Mouse (Mus musculus): ENCODE measurements around the gene Tnfrsf13b.
"Not testable (repeated sequence)": the region's sequence is repeated elsewhere in the genome, so short reads cannot be mapped to it uniquely, and the experiment has no call there.

The Tnfrsf13b gene

GRCm38 (mm10) chr11:61127421-61128055 lies 983 bp downstream of the Tnfrsf13b start:
- DNase-seq (ENCODE audit: low spot score in 2 of 2) = no peak

GRCm38 (mm10) chr11:61129305-61129704 lies 2.8 kb downstream of the Tnfrsf13b start:
- no peak for DNase-seq (ENCODE audit: low spot score in 2 of 2)

DNA sequence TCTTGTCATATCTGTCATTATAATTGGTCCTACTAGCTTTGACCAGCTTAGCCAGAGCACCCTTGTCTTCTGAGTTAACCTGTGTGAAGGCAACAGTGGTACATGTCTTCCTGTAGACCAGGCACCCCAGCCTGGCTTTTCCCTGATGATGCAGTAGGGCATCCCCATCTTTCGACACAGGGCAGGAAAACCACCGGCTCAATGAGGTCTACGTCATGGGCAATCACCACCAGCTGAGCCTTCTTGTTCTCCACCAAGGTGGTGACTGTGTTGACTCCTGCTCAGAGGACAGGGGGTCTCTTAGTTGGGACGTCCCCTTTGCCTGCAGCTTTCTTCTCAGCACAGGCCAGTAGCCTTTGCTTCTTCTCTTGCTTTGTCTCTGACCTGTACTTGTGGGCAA lies 4.1 kb downstream of the Tnfrsf13b start:
- DNase-seq (ENCODE audit: low spot score in 2 of 2) = not testable (repeated sequence)

DNA sequence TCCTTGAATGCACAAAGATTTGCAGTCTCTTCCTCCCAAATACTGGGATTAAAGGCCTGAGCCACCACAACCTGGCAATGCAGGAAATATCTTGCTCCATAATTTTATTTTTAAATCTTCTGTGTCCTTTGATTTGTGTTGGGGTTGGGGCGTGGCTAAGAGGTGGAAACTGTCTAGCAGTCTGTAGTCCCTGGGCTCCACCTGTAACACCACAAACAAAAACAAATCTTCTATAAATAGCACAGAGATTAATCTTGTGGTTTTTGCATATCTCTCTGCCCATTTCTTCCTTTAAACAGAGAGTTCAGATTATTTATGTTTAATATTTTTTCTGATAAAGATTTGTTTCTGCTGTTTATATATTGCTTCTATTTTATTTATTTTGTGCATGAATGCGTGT lies 6.4 kb downstream of the Tnfrsf13b start:
- no peak for DNase-seq (ENCODE audit: low spot score in 2 of 2)

GRCm38 (mm10) chr11:61141693-61142092 lies 15.1 kb downstream of the Tnfrsf13b start:
- no peak for DNase-seq (ENCODE audit: low spot score in 2 of 2)

DNA sequence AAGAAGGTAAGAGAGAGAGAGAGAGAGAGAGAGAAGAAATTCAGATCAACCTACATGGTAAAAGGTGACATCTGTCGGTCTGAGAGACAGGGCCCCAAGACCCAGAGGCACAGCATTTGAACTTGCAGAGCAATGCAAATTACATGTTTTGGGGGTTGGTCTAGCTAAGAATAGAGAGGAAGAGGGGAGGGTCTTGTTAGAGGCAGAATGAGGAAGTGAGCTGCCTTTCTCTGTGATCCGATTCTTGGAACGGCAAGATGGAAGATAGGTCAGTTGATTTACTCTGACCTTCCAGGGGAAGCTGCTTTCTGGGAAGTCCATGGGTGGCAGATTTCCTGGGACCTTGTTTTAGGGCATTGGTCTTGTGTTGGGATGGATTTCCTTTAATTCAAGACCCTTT lies 15.7 kb downstream of the Tnfrsf13b start:
- DNase-seq (ENCODE audit: low spot score in 2 of 2) = no peak

- DNase-seq (ENCODE audit: low spot score in 2 of 2) = no peak
These were observed 16.5 kb downstream of the Tnfrsf13b start for GRCm38 (mm10) chr11:61142941-61143530.

GRCm38 (mm10) chr11:61143564-61144469 lies 17.3 kb downstream of the Tnfrsf13b start:
- DNase-seq (ENCODE audit: low spot score in 2 of 2) = no peak

GRCm38 (mm10) chr11:61145551-61145950 lies 19.0 kb downstream of the Tnfrsf13b start:
- no peak for DNase-seq (ENCODE audit: low spot score in 2 of 2)

DNA sequence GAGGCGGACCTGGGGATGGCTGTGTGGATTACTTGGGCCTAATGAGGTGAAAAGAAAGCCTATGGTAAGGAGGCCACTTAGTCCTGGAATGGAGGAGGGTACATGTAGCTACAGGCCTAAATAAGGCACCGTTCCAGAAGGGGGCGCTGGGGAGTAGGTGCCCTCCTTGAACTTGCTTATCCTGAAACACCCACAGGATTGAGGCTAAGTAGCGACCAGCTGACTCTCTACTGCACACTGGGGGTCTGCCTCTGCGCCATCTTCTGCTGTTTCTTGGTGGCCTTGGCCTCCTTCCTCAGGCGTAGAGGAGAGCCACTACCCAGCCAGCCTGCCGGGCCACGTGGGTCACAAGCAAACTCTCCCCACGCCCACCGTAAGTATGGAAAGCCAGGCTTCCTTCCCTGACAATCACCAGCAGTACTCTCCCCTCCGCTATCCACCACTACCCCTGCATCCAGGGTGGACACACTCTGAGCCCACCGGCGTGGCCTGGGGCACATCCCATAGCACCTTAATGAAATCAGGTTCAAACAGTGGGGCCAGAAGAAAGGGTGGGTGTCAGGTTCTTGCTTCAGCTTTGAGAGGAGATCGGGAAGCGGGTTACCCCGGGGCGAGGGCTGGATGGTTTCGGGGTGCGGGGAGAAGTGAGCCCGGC lies 20.2 kb downstream of the Tnfrsf13b start:
- peak in 1 of 2 experiments; percentile 19 for DNase-seq (ENCODE audit: low spot score in 2 of 2)

GRCm38 (mm10) chr11:61147300-61147683 lies 20.7 kb downstream of the Tnfrsf13b start:
- no peak for DNase-seq (ENCODE audit: low spot score in 2 of 2)

DNA sequence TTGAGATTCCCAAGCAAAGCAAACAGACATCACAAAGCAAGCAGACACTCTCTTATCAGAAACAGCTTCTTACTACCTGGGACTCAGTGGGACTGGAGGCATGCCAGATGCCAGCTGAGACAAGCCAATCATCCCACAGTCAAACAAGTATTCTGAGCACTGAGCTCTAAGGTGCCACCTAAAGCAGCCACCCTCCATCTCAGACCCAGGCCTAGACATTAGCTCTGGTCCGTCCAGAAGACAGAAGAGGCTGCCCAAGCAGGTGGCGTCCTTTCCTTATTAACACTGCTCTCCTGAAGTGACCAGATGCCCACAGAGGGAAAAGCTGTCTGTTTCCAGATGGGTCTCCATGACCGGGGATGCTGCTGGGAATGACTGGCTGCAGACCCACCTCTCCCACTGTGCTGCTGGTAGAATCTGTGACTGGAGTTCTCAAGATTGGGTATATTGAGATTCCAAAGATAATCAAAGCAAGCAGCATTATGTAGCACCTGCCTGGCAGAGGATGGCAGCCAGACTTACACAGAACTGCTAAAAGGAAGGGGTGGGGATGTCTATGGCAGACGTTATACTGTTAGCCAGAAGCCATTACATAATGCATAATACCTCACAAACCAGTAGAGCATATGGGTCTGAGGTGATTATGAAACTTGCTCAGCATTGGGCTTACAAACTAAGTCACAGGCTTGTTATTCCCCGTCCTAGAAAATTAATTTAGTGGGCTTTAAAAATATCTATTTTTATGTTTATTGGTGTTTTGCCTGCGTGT lies 23.9 kb downstream of the Tnfrsf13b start:
- DNase-seq (ENCODE audit: low spot score in 2 of 2) = no peak

- no peak for DNase-seq (ENCODE audit: low spot score in 2 of 2)
These were observed 29.2 kb downstream of the Tnfrsf13b start for GRCm38 (mm10) chr11:61155727-61156126.

GRCm38 (mm10) chr11:61158141-61158540 lies 31.6 kb downstream of the Tnfrsf13b start:
- no peak for DNase-seq (ENCODE audit: low spot score in 2 of 2)

GRCm38 (mm10) chr11:61159796-61160732 lies 33.5 kb downstream of the Tnfrsf13b start:
- no peak for DNase-seq (ENCODE audit: low spot score in 2 of 2)

- no peak for DNase-seq (ENCODE audit: low spot score in 2 of 2)
These were observed 34.6 kb downstream of the Tnfrsf13b start for GRCm38 (mm10) chr11:61161121-61161520.

GRCm38 (mm10) chr11:61162776-61163175 lies 36.2 kb downstream of the Tnfrsf13b start:
- no peak for DNase-seq (ENCODE audit: low spot score in 2 of 2)

DNA sequence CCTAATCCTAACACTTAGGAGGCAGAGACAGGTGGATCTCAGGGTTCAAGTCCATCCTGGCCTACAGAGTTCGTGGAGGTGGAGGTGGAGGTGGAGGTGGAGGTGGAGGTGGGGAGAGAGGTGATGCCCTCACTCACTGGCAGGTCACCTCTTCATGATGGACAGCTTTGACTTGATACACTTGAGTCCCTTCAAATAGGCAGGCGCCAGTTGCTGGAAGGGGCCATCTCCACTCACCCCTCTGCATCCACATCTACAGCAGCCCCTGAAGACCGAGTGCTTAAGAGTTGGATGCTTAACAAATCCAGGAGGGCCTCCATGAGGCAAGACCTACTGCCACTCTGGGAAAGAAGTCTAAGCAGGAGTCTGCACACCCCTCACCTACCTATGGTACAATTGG lies 36.8 kb downstream of the Tnfrsf13b start:
- no peak for DNase-seq (ENCODE audit: low spot score in 2 of 2)

- DNase-seq (ENCODE audit: low spot score in 2 of 2) = no peak
These were observed 37.8 kb downstream of the Tnfrsf13b start for GRCm38 (mm10) chr11:61164366-61164765.

GRCm38 (mm10) chr11:61164881-61165280 lies 38.3 kb downstream of the Tnfrsf13b start:
- no peak for DNase-seq (ENCODE audit: low spot score in 2 of 2)

All from urinary bladder, postnatal 36 days (tissue).